Mouse (Mus musculus): ENCODE results near the gene Zfp202.

Zfp202 gene

DNA sequence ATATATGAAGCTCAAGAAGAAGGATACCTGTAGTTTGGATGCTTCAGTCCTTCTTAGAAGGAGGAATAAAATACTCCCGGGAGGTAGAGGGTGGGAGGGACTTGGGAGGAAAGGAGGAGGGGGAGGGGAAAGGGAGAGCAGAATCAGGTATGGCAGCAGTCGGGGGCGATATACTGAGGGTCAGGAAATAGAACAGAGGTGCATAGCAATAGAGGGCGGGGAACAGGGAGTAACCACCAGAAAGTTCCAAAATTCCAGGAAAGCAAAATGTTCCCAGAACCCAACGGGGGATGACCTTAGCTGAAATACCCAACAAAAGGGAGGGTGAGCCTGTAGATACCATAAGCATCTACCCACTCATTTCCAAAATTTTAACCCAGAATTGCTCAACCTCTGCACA, 48.2 kb downstream of the Zfp202 start:
- no peak for DNase-seq (ENCODE audit: inconsistent age in 2 of 2, low spot score in 1 of 2)

DNA sequence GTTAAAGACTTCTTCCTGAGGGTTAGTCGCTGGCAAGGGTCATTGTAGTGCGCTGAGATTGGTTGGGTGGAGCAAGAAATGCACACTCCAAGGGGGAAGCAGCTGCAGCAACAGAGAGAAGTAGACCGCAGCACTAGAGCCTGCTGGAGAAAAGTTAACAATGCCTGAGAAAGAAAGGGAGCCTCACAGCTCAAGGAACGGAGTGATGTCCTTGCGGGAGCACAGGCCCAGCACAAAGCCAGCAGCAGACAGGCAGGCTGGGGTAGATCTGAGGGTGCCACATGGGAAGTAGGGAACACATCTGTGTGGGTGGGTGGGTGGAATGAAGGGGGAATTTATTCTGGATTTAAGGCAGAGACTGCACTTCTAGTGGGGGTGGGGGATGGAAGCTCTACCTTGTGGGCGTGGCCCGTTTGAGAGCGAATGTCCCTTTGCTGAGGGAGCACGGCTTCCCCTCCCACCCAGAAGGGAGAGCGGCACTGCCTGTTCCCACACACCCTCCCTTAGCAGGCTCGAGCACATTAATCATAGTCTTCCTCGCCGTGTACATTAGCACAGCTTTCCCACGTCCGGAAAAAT, 49.2 kb downstream of the Zfp202 start:
- DNase-seq (ENCODE audit: inconsistent age in 2 of 2, low spot score in 1 of 2), result peak; percentile 59 to 74

DNA sequence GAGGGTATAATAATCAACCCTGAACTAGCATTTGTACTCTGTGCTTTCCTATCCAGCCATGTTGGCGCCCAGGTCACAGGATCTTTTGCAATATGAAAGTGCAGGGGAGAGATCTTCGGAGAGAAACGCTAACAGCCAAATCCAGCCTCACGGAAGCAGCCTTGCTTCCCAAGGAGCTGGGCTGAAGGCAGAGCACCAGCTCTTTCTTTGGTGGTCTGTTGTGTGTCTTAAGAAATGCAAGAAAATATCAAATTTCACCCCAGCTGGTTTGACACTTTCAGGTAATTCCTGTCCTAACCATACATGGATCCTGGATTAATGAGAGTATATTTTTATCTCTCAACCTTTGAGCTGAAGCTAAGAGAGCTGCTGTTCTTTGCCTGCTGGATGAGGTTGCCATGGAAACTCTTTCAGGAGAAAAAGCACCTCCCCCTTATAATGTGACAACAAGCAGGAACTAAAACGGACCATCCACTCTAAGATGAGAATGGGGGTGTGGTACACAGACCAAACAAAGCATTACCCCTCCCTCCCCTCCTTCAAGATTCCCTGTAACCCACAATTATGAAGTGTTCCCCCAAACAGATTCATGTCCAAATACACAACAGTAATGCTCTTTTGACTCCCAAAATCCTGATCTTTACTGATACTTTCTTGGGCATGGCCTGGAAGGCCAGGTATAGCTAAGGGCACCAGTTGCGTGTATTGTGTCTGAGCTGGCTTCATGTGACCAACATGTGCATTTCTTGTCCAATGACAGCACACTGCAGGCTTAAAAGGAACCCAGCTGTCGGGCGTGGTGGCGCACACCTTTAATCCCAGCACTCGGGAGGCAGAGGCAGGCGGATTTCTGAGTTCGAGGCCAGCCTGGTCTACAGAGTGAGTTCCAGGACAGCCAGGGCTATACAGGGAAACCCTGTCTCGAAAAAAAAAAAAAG, 50.1 kb downstream of the Zfp202 start:
- DNase-seq (ENCODE audit: inconsistent age in 2 of 2, low spot score in 1 of 2), result peak; percentile 22 to 67

DNA sequence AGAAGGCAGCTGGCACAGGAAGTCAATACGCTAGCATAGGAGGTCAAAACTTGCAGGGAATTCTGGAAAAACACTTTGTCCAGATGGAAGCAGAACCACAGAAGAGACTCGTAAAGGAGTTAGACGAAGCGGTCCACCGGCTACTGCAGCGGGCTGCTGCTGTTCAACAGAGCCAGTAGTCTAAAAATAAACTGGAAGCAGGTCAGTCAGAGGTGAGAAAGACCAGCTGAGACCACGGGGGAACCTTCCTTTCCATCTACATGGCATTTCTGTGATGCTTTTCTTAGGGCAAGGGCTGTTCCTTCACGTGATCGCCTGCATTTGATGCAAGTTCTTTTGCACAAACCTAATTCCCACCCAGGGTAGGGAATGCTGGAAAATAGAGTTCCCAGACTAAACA, 53.4 kb downstream of the Zfp202 start:
- no peak for DNase-seq (ENCODE audit: inconsistent age in 2 of 2, low spot score in 1 of 2)

DNA sequence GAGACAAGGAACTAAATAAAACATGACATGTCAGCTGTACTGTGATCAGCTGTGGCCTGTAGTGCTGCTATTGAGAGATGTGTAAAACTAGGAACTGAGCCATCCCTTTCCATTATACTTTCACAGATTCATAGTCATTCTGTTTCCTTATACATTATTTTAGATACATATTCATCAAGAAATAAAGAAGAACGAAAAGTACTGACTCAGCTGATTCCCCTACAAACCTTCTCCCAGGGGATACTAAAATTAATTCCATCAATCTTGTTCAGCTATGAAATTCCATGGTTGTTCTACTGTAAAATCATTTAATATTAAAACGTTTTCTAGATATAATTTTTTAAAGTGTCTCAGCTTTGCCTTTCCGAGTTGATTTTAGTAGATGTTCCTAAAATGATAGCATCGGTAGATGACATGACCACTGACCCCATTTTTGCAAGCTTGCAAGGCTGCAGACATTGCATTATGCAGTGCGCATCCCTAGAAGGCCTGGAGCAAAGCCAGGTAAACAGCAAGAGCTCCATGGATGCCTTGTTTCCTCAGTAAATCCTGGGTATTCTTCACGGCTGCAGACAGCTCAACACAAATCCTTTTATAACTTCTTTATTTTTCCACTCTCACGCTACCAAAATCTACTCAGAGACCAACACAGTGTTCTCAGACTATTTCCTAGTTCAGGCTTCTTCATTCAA, 54.0 kb downstream of the Zfp202 start:
- DNase-seq (ENCODE audit: inconsistent age in 2 of 2, low spot score in 1 of 2), result no peak

DNA sequence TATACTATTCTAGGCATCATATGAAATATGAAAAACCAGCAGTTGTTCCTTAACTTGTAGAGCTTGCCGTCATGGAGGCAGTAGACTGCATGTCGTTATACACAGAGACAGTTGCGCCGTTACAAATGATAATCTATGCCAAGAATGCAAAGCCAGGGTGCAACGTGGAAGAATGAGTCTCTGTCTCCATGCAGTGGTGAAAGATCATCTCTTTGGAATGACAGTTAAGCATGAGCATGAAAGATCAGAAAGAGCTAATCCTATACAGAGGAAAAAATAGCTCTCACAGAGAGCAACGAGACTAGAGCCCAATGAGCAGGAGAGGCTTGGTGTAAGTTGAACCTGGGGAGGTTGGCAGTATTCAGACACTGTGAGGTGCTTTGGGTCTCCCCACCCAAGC, 54.6 kb downstream of the Zfp202 start:
- no peak for DNase-seq (ENCODE audit: inconsistent age in 2 of 2, low spot score in 1 of 2)

DNA sequence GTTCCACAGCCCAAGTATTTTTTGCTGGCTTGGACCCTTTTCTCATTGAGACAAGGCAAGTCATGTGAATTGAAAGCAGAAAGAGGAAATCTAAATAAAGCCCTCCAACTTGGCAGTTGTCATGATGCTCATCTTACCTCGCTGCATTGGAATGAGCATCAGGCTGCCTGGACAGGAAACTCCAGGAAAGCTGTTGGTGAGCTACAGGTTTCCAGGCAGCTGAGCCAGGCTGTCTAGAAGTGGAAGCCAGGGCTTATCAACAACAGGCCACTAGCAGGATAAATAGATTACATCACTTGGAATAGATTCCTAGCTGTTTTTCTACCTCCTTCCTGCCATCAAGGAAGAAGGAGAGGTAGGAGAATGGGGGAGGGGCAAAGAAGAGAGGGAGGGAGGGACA, 57.0 kb downstream of the Zfp202 start:
- DNase-seq (ENCODE audit: inconsistent age in 2 of 2, low spot score in 1 of 2), result no peak

DNA sequence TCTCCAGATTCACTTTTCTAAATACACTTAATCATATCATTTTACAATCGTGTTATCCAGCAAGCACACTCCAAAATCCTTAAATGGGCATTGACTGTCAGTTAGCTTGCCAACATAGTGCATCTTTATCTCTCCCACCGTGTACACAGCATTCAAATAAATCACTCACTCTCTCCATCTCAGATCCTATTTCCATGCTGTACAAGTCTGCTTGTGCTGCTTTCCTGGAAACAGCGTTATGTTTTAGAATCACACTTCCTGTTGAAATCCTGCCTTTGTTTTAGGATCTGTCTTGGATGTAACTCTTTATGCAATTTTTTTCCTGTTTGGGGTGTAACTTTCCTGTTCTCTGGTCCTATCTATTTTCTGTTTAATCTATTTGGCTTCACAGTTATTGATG, 60.3 kb downstream of the Zfp202 start:
- no peak for DNase-seq (ENCODE audit: inconsistent age in 2 of 2, low spot score in 1 of 2)
